Mouse (Mus musculus) lung, postnatal 0 days (tissue): ENCODE measurements at regions not wholly inside any gene's neighbourhood (a gene's known extent, or its start where the extent isn't known, plus 50 kb on each side); places are given as distances from the start of the nearest gene placed in this dataset.

Experiments
- CTCF ChIP-seq: IDR thresholded peaks from 2 replicates; pipeline ENCODE4 v1.5.1; 2016; ENCODE audit warnings: antibody characterized with exemption, mild to moderate bottlenecking
- EP300 ChIP-seq: IDR thresholded peaks from 2 replicates; pipeline ENCODE4 v1.6.1; 2016; ENCODE audit warnings: antibody characterized with exemption, mild to moderate bottlenecking, control low read depth

DNA sequence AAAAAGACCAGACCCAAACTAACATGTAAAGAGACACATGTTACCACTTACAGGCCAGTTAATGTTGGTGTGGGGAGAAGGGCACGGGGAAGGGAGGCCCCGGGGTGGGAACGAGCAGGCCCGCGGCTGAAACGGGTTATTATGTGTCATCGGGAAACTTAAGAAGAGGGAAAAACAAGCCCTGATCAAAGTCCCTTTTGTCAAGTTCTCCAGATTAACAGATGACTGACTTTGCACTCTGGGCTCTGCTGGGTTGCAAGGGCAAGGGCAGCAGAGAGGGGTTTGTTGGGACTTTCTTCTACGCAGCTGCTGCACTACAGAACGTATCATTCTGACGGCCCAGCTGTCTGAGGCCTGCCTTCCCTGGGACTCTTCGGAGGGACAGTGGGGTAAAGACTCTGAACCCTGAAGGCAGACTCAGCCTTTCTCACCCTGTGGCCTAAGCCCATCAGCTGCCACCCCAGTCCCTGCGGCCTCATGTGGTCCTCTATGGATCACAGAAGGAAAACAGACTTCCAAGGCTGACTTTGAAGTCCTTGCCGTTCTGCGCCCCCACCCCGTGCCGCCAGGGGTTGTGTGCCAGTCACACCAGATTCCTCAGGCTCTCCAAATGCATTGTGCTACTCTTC lies 240.7 kb downstream of the Rplp1 start:
- TF ChIP-seq CTCF, result no peak
- no peak for TF ChIP-seq EP300
